Mouse (Mus musculus) stomach, embryonic 14.5 days (tissue): ENCODE results near the gene Zgpat. TPM values are rescaled to one million over a fixed set of nuclear protein-coding genes. Genes with fewer than 3 reads are reported as not detected.

Experiments used
- ATAC-seq: fragments of 200-750 bp; cut with Nextera tagmentation; 2 replicates; pipeline ENCODE4 v1.8.0; 2017; ENCODE audit warnings: low read depth, moderate TSS enrichment; ENCODE audit not compliant: insufficient number of reproducible peaks, insufficient read depth, low FRiP score
- H3K27ac ChIP-seq: fragments of 300-500 bp; sonication (generic); 2 replicates; pipeline ENCODE4 v1.5.1; 2014; ENCODE audit warnings: mild to moderate bottlenecking, low read length, moderate library complexity, mixed read lengths
- H3K27me3 ChIP-seq: fragments of 300-500 bp; sonication (generic); 2 replicates; pipeline ENCODE4 v1.6.1; 2014; ENCODE audit warnings: low read length, control low read depth, mixed read lengths; ENCODE audit not compliant: control insufficient read depth, insufficient read depth
- H3K36me3 ChIP-seq: fragments of 300-500 bp; sonication (generic); 2 replicates; pipeline ENCODE4 v1.6.1; 2014; ENCODE audit warnings: mild to moderate bottlenecking, control low read depth, low read length, moderate library complexity, mixed read lengths; ENCODE audit not compliant: control insufficient read depth, insufficient read depth
- H3K4me1 ChIP-seq: fragments of 300-500 bp; sonication (generic); 2 replicates; pipeline ENCODE4 v1.6.1; 2014; ENCODE audit warnings: low read length, control low read depth, mixed read lengths; ENCODE audit not compliant: control insufficient read depth, insufficient read depth
- H3K4me2 ChIP-seq: fragments of 300-500 bp; sonication (generic); replicated peaks from 2 replicates; pipeline ENCODE4 v1.6.1; 2014; ENCODE audit warnings: low read depth, low read length, control low read depth
- H3K4me3 ChIP-seq: fragments of 300-500 bp; sonication (generic); 2 replicates; pipeline ENCODE4 v1.5.1; 2014; ENCODE audit warnings: low read depth, low read length, control low read depth
- H3K9ac ChIP-seq: fragments of 300-500 bp; sonication (generic); replicated peaks from 2 replicates; pipeline ENCODE4 v1.6.1; 2014; ENCODE audit warnings: low read depth, mild to moderate bottlenecking, control low read depth, low read length, moderate library complexity, mixed read lengths
- H3K9me3 ChIP-seq: fragments of 300-500 bp; sonication (generic); 2 replicates; pipeline ENCODE4 v1.6.1; 2016; ENCODE audit warnings: low read depth, low read length, control low read depth; ENCODE audit not compliant: control insufficient read depth
- WGBS: fragments of 180-500 bp; shearing (Covaris S2); extraction: QIAGEN DNeasy Blood & Tissue Kit; methylation state at CpG from one replicate; pipeline ENCODE4 v1.1.7; 2014; 5-methylcytosine and 5-hydroxymethylcytosine counted together
- polyA plus RNA-seq: library from polyadenylated mRNA; unstranded; fragments of >200 nt; fragmentation: Nextera tagmentation; extraction: Ambion mirVana; gene quantifications from 2 replicates; pipeline ENCODE4 v1.2.1, GENCODE M21; 2014

Gene Zgpat
- polyA plus RNA-seq, 1 experiment from 2014 or later, result 32.1 TPM

DNA sequence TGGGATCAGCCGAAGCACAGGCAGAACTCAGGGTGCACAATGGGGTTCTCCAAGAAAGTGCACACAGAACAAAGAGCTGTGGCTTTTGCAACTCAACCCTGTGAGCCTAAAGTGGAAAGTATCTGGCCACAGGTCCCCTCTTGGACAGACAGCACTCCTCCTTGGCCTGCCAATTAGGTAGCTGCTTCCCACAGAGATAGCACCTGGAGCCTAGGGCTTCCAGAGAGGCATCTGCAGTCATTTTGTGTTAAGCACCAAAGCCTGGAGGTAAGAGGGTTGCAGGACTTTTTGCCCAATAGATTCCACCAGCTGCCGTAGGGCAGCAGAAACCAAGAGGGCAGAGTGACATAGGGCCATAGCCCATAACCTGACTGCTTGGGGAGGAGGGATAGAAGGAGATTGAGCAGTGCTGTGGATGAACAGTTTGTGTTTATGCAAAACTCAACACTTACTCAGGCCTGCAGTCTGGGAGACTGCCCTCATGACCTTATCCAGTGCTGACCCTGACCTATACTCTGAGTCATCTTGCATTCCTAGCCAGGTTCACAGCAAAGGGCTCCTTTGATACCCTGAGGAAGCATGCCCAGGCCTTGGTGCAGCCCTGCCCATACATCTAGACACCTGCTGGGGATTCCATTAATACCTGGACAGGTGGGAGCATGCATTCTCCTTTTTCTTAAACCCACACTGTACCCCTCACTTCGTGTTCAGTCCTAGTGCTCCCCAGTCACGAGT lies 25.6 kb downstream of the Zgpat start:
- H3K36me3 ChIP-seq, result no peaks in the 10 kb centered on the region; the same call in 1 of the 2 replicates

DNA sequence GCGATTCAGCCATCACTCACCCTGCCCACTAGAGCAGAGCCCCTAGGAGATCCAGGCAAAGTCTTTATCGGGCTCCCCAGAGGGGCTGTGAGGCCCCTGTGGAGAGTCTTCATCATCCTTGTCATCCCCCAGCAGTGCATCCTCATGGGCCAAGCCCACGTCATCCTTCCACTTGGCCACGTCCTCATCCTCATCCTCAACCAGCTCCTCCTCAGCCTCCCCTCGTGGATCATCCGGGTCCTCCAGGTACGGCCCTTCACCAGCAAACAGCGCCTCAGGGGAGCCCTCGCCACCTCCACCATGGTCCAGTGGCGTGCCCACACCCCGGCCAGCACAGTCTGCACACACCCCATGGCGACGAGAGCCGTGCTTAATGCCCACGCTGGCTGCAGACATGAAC lies 26.3 kb downstream of the Zgpat start:
- Histone ChIP-seq H3K9ac (no peak overlapping the region), H3K4me2 (no peak overlapping the region), H3K27ac (no peak overlapping the region), H3K9me3 (no peaks in the 10 kb centered on the region), H3K36me3 (no peaks in the 10 kb centered on the region; the same call in 1 of the 2 replicates), H3K4me3 (no peak overlapping the region), H3K4me1 (no peaks in the 10 kb centered on the region), H3K27me3 (no peaks in the 10 kb centered on the region)
- no peak for ATAC-seq
- WGBS, result 88% methylated on average over 15 of the region's 15 CpGs

More for the DNA sequence above, 25.6 kb downstream of the Zgpat start:
- Histone ChIP-seq H3K9ac (no peak overlapping the region), H3K4me2 (no peak overlapping the region), H3K27me3 (no peaks in the 10 kb centered on the region), H3K4me1 (no peaks in the 10 kb centered on the region), H3K27ac (no peak overlapping the region), H3K4me3 (no peak overlapping the region), H3K9me3 (no peaks in the 10 kb centered on the region)
- no peak for ATAC-seq
- WGBS, result 73% methylated on average over 4 of the region's 4 CpGs

DNA sequence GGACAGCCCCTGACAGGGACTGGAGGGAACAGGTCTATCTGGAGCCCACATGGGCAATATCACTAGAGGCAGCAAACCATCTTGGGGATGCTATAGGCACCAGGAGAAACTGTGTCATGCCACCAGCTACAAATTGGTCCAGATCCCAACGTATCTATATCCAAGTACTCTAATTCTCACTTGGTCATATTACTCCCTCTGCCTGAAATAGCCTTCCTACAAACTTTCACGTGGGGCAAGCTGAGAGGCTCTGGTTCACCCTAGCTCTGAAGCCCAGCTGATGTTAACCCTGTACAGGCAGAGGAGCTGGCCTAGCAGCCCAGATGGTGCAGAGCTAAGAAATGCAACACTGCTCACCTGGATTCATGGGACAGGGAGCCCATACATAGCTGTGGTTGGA lies 26.8 kb downstream of the Zgpat start:
- WGBS, result 75% methylated on average over 2 of the region's 2 CpGs
- Histone ChIP-seq H3K9ac (no peak overlapping the region), H3K27me3 (no peaks in the 10 kb centered on the region), H3K4me2 (no peak overlapping the region), H3K4me3 (no peak overlapping the region), H3K9me3 (no peaks in the 10 kb centered on the region), H3K27ac (no peak overlapping the region), H3K36me3 (no peaks in the 10 kb centered on the region; the same call in 1 of the 2 replicates), H3K4me1 (no peaks in the 10 kb centered on the region)
- no peak for ATAC-seq

DNA sequence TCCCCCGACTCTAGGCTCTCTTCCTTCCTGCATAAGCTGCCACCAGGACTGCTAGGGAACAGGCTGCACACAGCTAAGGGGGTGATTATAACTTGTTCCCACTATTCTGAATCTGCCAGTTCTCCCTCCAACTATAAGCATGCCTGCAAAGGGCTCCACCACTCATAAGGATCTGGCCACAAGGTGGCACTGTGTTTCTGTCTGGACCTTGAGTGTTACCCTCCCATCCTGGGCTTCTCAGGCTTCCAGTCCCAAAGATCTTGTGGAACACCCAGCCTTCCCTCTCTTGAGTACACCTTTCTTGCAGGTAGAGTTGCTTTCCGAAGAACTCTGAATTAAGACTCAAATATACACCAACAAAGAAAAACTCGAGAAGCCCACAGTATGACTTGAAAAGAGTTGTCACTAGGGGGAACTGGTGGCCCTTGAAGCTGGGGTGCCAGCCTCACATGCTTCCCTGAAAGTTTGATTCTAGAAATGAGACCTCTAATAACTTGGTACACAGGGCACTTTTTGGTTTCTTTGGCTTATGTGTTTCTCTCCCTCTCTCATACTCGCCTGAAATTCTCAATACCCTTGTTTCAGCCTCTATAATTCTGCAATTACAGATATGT lies 28.0 kb downstream of the Zgpat start:
- WGBS, result 35% methylated on average over 4 of the region's 4 CpGs
- Histone ChIP-seq H3K36me3 (no peaks in the 10 kb centered on the region; the same call in 1 of the 2 replicates), H3K4me1 (no peaks in the 10 kb centered on the region), H3K9ac (no peak overlapping the region), H3K4me2 (no peak overlapping the region), H3K27ac (no peak overlapping the region), H3K27me3 (no peaks in the 10 kb centered on the region), H3K4me3 (no peak overlapping the region), H3K9me3 (no peaks in the 10 kb centered on the region)
- peak; percentile 77 for ATAC-seq

DNA sequence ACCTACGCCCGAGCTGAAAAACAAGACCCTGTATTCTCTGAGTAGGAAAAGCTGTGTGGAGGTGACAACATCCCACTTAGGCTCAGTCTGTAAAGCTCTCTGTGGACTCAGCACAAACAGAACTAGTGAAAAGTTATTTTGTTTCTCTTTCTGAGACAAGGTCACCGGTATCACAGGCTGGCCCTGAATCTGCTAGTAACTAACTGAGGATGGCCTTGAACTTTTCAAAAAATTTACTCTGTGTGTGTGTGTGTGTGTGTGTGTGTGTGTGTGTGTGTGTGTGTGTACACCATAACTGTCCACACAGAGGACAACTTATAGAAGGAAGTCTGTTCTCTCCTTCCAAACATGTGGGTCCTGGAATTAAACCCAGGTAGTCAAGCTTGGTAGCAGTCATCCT lies 29.4 kb downstream of the Zgpat start:
- 89% methylated on average over 3 of the region's 3 CpGs for WGBS
- Histone ChIP-seq H3K9me3 (no peaks in the 10 kb centered on the region), H3K4me3 (no peak overlapping the region), H3K9ac (no peak overlapping the region), H3K27me3 (no peaks in the 10 kb centered on the region), H3K27ac (no peak overlapping the region), H3K4me1 (no peaks in the 10 kb centered on the region), H3K4me2 (no peak overlapping the region), H3K36me3 (no peaks in the 10 kb centered on the region; the same call in 1 of the 2 replicates)
- no peak for ATAC-seq

DNA sequence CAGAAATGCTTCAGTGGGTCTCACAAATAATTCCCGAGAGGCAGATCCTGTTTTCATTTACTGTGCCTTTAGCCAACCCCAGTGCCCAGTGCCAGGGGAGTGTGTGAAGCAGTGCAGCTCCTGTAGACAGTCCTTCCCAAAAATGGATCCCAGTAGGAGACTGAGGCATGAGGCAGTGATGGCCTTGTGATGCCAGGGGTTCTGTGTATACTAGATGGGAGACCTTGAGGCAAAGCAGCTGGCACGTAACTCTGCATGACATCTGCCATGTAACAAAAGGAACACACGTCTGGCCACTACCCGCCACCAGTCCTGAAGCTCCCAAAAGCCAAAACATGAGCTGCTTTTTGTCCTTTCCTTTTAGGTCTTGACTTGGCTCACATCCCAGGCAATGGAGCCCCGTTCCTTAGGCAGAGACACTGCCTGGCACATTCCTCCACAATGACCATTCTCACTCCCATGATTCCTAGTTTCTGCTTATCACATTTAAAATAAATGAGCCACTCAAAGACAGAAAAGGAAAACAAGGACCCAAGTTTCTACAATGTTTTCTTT lies 32.6 kb downstream of the Zgpat start:
- H3K4me3 ChIP-seq, result no peak overlapping the region
- ATAC-seq, result no peak
- WGBS, result 68% methylated on average over 5 of the region's 5 CpGs

DNA sequence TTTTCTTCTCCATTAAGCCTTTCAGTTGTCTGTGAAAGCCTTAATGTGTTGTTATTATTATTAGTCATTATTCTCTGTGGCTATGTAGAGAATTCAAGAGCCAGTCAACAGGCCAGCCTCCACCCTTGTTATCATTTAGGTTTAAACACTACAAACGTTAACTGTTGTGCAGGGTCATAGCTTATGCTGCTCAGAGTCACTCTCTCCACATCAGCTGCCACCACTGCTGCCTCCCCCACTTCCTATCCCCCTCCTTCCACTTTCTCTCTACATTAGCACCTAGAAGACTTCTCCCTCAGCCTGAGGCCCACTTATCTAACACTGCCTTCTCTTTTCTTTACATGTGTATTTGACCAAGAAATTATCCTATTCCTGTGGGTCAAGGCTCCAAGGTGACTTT lies 36.8 kb downstream of the Zgpat start:
- no peak for ATAC-seq
- Histone ChIP-seq H3K4me2 (no peak overlapping the region), H3K27ac (no peak overlapping the region), H3K4me1 (no peaks in the 10 kb centered on the region), H3K27me3 (no peaks in the 10 kb centered on the region), H3K36me3 (peaks cover 4% of the 10 kb centered on the region; the same call in 1 of the 2 replicates), H3K4me3 (no peak overlapping the region), H3K9ac (no peak overlapping the region), H3K9me3 (no peaks in the 10 kb centered on the region)
- 5% methylated on average over 1 of the region's 1 CpGs for WGBS

More for the DNA sequence above, 32.6 kb downstream of the Zgpat start:
- Histone ChIP-seq H3K4me1 (no peaks in the 10 kb centered on the region), H3K9ac (no peak overlapping the region), H3K27me3 (no peaks in the 10 kb centered on the region), H3K27ac (no peak overlapping the region), H3K9me3 (no peaks in the 10 kb centered on the region), H3K36me3 (no peaks in the 10 kb centered on the region), H3K4me2 (no peak overlapping the region)

DNA sequence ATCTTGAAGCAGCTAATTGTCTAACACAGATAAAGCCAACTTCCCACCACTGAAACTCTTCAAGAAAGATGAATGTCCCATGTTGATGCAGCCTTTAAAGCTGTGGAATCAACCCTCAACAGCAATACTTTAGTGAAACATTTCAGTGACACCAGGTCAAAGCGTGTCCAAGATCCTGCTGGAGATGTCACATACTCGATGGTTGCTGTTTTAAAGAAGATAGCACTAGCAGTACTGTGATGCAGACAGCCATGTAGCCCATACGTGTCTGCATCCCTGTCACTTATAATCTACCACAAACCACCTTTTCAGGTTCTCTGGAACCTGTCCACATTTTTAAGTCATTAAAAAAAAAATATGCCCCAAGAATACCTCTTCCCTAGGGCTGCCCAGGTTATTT lies 39.0 kb downstream of the Zgpat start:
- 92% methylated on average over 3 of the region's 3 CpGs for WGBS
- no peak overlapping the region for H3K4me2 ChIP-seq
- no peaks in the 10 kb centered on the region for H3K27me3 ChIP-seq
- H3K9ac ChIP-seq, result no peak overlapping the region
- H3K36me3 ChIP-seq, result peaks cover 4% of the 10 kb centered on the region; the same call in 1 of the 2 replicates
- no peaks in the 10 kb centered on the region for H3K9me3 ChIP-seq
- no peak for ATAC-seq
- H3K4me3 ChIP-seq, result no peak overlapping the region
- H3K4me1 ChIP-seq, result no peaks in the 10 kb centered on the region
- H3K27ac ChIP-seq, result no peak overlapping the region
